Mouse (Mus musculus): Measurements from ENCODE around the gene Kdm4d. TPM values are rescaled to one million over a fixed set of nuclear protein-coding genes. Genes with fewer than 3 reads are reported as not detected.

The Kdm4d gene
- polyA plus RNA-seq (2014; fragmentation: Illumina TruSeq; extraction: RNeasy Lipid Tissue Mini Kit (QIAGEN cat#74804); ENCODE audit: low read depth, low replicate concordance) = 1.7 TPM

DNA sequence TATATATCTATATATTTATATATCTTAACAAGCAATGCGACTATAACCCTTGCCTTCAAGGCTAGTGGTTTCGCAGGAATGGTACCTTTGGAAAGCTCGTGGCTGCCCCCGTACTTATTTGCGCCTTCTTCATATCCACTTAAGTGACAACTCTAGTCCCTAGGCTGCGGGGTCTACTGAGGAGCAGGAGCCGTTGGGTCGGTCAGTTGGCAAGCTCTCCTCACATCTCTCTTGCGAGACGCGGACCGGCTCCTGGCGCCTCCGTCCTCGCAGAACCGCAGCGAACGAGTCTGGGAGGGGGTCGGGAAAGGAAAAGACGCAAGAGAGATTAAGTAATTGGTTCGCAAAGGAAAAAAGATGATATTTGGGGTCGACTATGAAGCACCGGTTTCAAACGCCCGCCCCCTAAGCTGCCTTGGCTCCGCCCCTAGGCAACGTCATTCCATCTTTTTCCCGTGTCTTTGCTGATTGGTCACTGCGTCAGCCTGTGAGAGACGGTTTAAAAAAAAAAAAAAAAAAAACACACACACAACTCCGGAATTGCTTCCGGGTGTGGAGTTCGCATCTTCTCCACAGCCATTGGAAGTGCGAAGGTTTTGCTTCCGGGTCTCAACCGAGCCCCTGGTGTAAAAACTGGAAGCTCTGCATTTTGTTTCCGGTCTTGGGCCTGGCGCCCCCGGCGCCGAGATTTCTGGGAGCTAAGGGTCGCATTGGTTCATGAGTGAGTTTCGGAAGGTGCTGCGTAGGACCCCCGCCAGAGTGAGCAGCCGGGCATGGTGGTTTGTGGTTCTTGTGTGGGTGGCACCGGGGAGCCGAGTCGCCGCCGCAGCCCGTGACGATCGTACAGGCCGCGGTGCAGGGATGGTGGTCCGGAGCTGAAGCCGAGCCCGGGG lies at the start of gene Kdm4d, which contains the start of gene Cwc15:
TSS of gene Kdm4d (minus strand) at position 460 of the 893 bp plus-strand sequence.
TSS of gene Cwc15 (plus strand) at position 595 of the 893 bp plus-strand sequence.

Other genes with a start within 250 kb of the Kdm4d start
- gene Sesn3, start 225.4 kb downstream of the Kdm4d start, polyA plus RNA-seq (2014; fragmentation: Illumina TruSeq; extraction: RNeasy Lipid Tissue Mini Kit (QIAGEN cat#74804); ENCODE audit: low read depth, low replicate concordance) = 11.0 TPM
- 32.6 TPM for gene Endod1, start 119.0 kb downstream of the Kdm4d start, polyA plus RNA-seq (2014; fragmentation: Illumina TruSeq; extraction: RNeasy Lipid Tissue Mini Kit (QIAGEN cat#74804); ENCODE audit: low read depth, low replicate concordance)
- 108 TPM for gene Cwc15, start 135 bp upstream of the Kdm4d start, polyA plus RNA-seq (2014; fragmentation: Illumina TruSeq; extraction: RNeasy Lipid Tissue Mini Kit (QIAGEN cat#74804); ENCODE audit: low read depth, low replicate concordance)
- 39.6 TPM for gene Amotl1, start 144.6 kb upstream of the Kdm4d start, polyA plus RNA-seq (2014; fragmentation: Illumina TruSeq; extraction: RNeasy Lipid Tissue Mini Kit (QIAGEN cat#74804); ENCODE audit: low read depth, low replicate concordance)
- 4.9 TPM for gene Piwil4, start 240.3 kb upstream of the Kdm4d start, polyA plus RNA-seq (2014; fragmentation: Illumina TruSeq; extraction: RNeasy Lipid Tissue Mini Kit (QIAGEN cat#74804); ENCODE audit: low read depth, low replicate concordance)